Mouse (Mus musculus): Measurements from ENCODE around the gene Tmem43. TPM values are rescaled to one million over a fixed set of nuclear protein-coding genes. Genes with fewer than 3 reads are reported as not detected.

Tmem43 gene
- total and polyA plus RNA-seq, 3 experiments = 22.3 to 23.7 TPM; not detected in 1

DNA sequence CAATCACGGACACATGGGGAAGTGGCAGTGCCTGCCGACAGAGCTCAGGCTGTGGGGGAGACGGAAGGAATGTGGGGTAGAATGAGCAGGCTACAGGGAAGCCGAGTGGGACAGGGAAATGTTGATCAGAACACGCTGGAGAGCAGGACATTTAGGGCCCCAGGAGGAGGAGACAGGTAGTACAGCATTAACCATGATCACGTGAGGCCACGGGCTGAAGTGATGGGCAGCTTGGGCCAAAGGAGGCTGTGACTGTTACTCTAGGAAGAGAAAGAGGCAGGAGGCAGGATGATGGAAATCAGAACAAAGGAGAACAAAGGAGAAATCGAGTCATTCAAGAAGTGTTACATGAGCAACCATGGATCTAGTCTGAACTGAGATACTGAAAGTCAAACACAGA is 21.0 kb downstream of the Tmem43 start:
- Histone ChIP-seq H3K27me3 (ENCODE audit: control insufficient read depth in 1 of 2, insufficient read depth in 2 of 2, low read length in 2 of 2) (no peaks in the 10 kb centered on the region), H3K79me2 (ENCODE audit: control insufficient read depth, insufficient read depth, low read length, poor library complexity) (no peaks in the 10 kb centered on the region), H3K36me3 (ENCODE audit: control insufficient read depth in 1 of 2, insufficient read depth in 2 of 2, low read length in 2 of 2) (no peaks in the 10 kb centered on the region), H3K9ac (ENCODE audit: control insufficient read depth, low read depth, low read length, poor library complexity, severe bottlenecking) (no peak overlapping the region), H3K9me3 (replicated peaks; ENCODE audit: insufficient read depth, low read length) (no peaks in the 10 kb centered on the region), H3K4me1 (ENCODE audit: control insufficient read depth in 1 of 2, insufficient read depth in 2 of 2, low read length in 2 of 2) (no peaks in the 10 kb centered on the region), H3K27ac (ENCODE audit: control insufficient read depth, low read depth, low read length) (no peak overlapping the region), H3K4me3 (ENCODE audit: control insufficient read depth in 1 of 2, insufficient read depth in 1 of 2, low read depth in 2 of 2, low read length in 2 of 2) (no peak overlapping the region)
- TF ChIP-seq POLR2AphosphoS5 (IDR thresholded peaks at IDR 0.05; ENCODE audit: borderline replicate concordance, low read depth, low read length) (no peak), RAD21 (IDR thresholded peaks at IDR 0.05; ENCODE audit: low read depth, low read length) (no peak), BHLHE40 (IDR thresholded peaks at IDR 0.05; ENCODE audit: borderline replicate concordance, low read depth, low read length) (no peak), MYC (IDR thresholded peaks at IDR 0.05; ENCODE audit: low read depth, low read length) (no peak), ZMIZ1 (IDR thresholded peaks at IDR 0.05; ENCODE audit: low read depth, low read length) (no peak), TBP (IDR thresholded peaks at IDR 0.05; ENCODE audit: low read depth, low read length) (no peak)
- DNase-seq (ENCODE audit: low read depth, low spot score) = no peak

DNA sequence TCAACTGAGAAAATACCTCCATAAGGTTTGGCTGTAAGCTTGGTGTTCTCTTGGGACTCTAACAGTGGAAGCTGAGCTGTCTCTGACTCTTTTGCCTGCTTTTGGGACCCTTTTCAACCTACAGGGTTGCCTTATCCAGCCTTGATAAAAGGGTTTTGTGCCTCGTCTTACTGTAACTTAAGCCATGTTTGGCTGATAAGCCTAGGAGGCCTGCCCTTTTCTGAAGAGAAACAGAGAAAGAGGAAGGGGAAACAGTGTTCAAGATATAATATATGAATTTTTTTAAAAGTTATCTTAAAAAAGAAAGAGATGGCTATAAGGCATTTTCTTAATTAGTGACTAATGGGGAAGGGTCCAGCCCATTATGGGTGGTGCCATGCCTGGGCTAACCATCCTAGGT is 29.8 kb downstream of the Tmem43 start:
- H3K9me3 ChIP-seq (replicated peaks; ENCODE audit: insufficient read depth, low read length) = no peaks in the 10 kb centered on the region; the same call in 1 of the 2 replicates
- H3K36me3 ChIP-seq (ENCODE audit: control insufficient read depth in 1 of 2, insufficient read depth in 2 of 2, low read length in 2 of 2) = peaks cover 11 to 23% of the 10 kb centered on the region in 2 experiments
- H3K27ac ChIP-seq (ENCODE audit: control insufficient read depth, low read depth, low read length) = peak overlapping the region; percentile 59; the same call in 1 of the 2 replicates
- peak; percentile 66 for DNase-seq (ENCODE audit: low read depth, low spot score)
- H3K9ac ChIP-seq (ENCODE audit: control insufficient read depth, low read depth, low read length, poor library complexity, severe bottlenecking) = no peak overlapping the region
- H3K4me1 ChIP-seq (ENCODE audit: control insufficient read depth in 1 of 2, insufficient read depth in 2 of 2, low read length in 2 of 2) = peaks cover 15 to 16% of the 10 kb centered on the region in 2 experiments
- TF ChIP-seq TCF12 (IDR thresholded peaks at IDR 0.05; ENCODE audit: low read depth, low read length) = no peak
- TF ChIP-seq ZNF384 (IDR thresholded peaks at IDR 0.05; ENCODE audit: low read depth, low read length) = peak; percentile 76
- TF ChIP-seq USF2 (IDR thresholded peaks at IDR 0.05; ENCODE audit: borderline replicate concordance in 1 of 2, insufficient read depth in 1 of 2, low read depth in 1 of 2, low read length in 2 of 2) = no peak
- TF ChIP-seq MAFK (IDR thresholded peaks at IDR 0.05; ENCODE audit: borderline replicate concordance, low read depth, low read length) = no peak
- TF ChIP-seq MYB (IDR thresholded peaks at IDR 0.05; ENCODE audit: low read depth, low read length) = no peak
- no peak for TF ChIP-seq MYC (IDR thresholded peaks at IDR 0.05; ENCODE audit: low read depth, low read length)
- no peak for TF ChIP-seq TBP (IDR thresholded peaks at IDR 0.05; ENCODE audit: low read depth, low read length)
- TF ChIP-seq MEF2A (IDR thresholded peaks at IDR 0.05; ENCODE audit: extremely low read depth, insufficient replicate concordance, low read depth, low read length, poor library complexity, severe bottlenecking) = no peak
- no peak for TF ChIP-seq CTCF (IDR thresholded peaks at IDR 0.05 in 2 of 3, conservative IDR thresholded peaks at IDR 0.05 in 1 of 3; ENCODE audit: control insufficient read depth in 1 of 3, insufficient read depth in 1 of 3, low read depth in 2 of 3, low read length in 3 of 3, poor library complexity in 1 of 3, severe bottlenecking in 1 of 3)
- TF ChIP-seq ELF1 (IDR thresholded peaks at IDR 0.05; ENCODE audit: low read depth, low read length) = no peak
- TF ChIP-seq RCOR1 (IDR thresholded peaks at IDR 0.05; ENCODE audit: low read depth, low read length) = no peak
- TF ChIP-seq MAZ (IDR thresholded peaks at IDR 0.05; ENCODE audit: low read depth, low read length) = no peak
- TF ChIP-seq SMC3 (IDR thresholded peaks at IDR 0.05; ENCODE audit: low read depth, low read length) = no peak
- no peak for TF ChIP-seq USF1 (IDR thresholded peaks at IDR 0.05; ENCODE audit: low read depth, low read length)
- no peak for TF ChIP-seq SIN3A (IDR thresholded peaks at IDR 0.05; ENCODE audit: low read length)
- TF ChIP-seq RAD21 (IDR thresholded peaks at IDR 0.05; ENCODE audit: low read depth, low read length) = no peak
- TF ChIP-seq EP300 (IDR thresholded peaks at IDR 0.05; ENCODE audit: low read depth in 1 of 2, low read length in 2 of 2) = peak; percentile 50 to 60; a peak in 2 of 4 replicates
- TF ChIP-seq POLR2A (IDR thresholded peaks at IDR 0.05; ENCODE audit: control insufficient read depth in 1 of 2, insufficient read depth in 1 of 2, low read depth in 1 of 2, low read length in 2 of 2, poor library complexity in 1 of 2) = no peak
- no peak for TF ChIP-seq GABPA (IDR thresholded peaks at IDR 0.05; ENCODE audit: low read depth, low read length)
- no peak for TF ChIP-seq UBTF (IDR thresholded peaks at IDR 0.05; ENCODE audit: borderline replicate concordance, insufficient read depth, low read depth, low read length)
- TF ChIP-seq GATA1 (IDR thresholded peaks at IDR 0.05; ENCODE audit: low read depth, low read length) = peak; percentile 77
- TF ChIP-seq NRF1 (IDR thresholded peaks at IDR 0.05; ENCODE audit: insufficient read depth, low read depth, low read length, poor library complexity, severe bottlenecking) = no peak
- H3K4me3 ChIP-seq (ENCODE audit: control insufficient read depth in 1 of 2, insufficient read depth in 1 of 2, low read depth in 2 of 2, low read length in 2 of 2) = no peak overlapping the region
- no peaks in the 10 kb centered on the region for H3K27me3 ChIP-seq (ENCODE audit: control insufficient read depth in 1 of 2, insufficient read depth in 2 of 2, low read length in 2 of 2)
- no peaks in the 10 kb centered on the region for H3K79me2 ChIP-seq (ENCODE audit: control insufficient read depth, insufficient read depth, low read length, poor library complexity)
